Mouse (Mus musculus) erythroblast, embryonic 14.5 days (primary cell): ENCODE measurements around the gene Katna1. TPM values are rescaled to one million over a fixed set of nuclear protein-coding genes. Genes with fewer than 3 reads are reported as not detected.
"Not testable (repeated sequence)": the region's sequence is repeated elsewhere in the genome, so short reads cannot be mapped to it uniquely, and the experiment has no call there.

ENCODE experiments used
- H3K27me3 ChIP-seq: 2 replicates; pipeline ENCODE4 v1.6.1; 2012; ENCODE audit warnings: inconsistent platforms; ENCODE audit not compliant: control insufficient read depth
- H3K36me3 ChIP-seq: 2 replicates; pipeline ENCODE4 v1.6.1; 2012; ENCODE audit warnings: mild to moderate bottlenecking, inconsistent platforms; ENCODE audit not compliant: control insufficient read depth
- H3K4me1 ChIP-seq: 2 replicates; pipeline ENCODE4 v1.6.1; 2012; ENCODE audit warnings: inconsistent platforms; ENCODE audit not compliant: control insufficient read depth
- H3K4me3 ChIP-seq: replicated peaks from 2 replicates; pipeline ENCODE3; 2012; ENCODE audit warnings: moderate library complexity, mild to moderate bottlenecking, inconsistent platforms
- H3K9me3 ChIP-seq: 2 replicates; pipeline ENCODE4 v1.6.1; 2012; ENCODE audit warnings: low read length, inconsistent platforms, mixed read lengths; ENCODE audit not compliant: control insufficient read depth
- GATA1 ChIP-seq: IDR thresholded peaks from 2 replicates; pipeline ENCODE4 v1.6.1; 2012; ENCODE audit warnings: low read length, inconsistent platforms, mixed read lengths
- TAL1 ChIP-seq: IDR thresholded peaks from 3 replicates; pipeline ENCODE4 v1.6.1; 2012; ENCODE audit warnings: low read length, inconsistent platforms, mixed read lengths
- polyA plus RNA-seq: library from polyadenylated mRNA; stranded (reverse); fragments of >175 nt; gene quantifications from 2 replicates; pipeline ENCODE4 v1.2.3, GENCODE M21; 2012

The Katna1 gene
- polyA plus RNA-seq, 1 experiment, result 0.23 TPM

- no peaks in the 10 kb centered on the region for H3K27me3 ChIP-seq
- no peak overlapping the region for H3K4me3 ChIP-seq
- TF ChIP-seq GATA1, result no peak
- no peak for TF ChIP-seq TAL1
- H3K4me1 ChIP-seq, result no peaks in the 10 kb centered on the region
- H3K9me3 ChIP-seq, result no peaks in the 10 kb centered on the region
- peaks cover 79% of the 10 kb centered on the region for H3K36me3 ChIP-seq
Observed at GRCm38 (mm10) chr10:7712506-7712905, 13.3 kb upstream of the Katna1 start.

DNA sequence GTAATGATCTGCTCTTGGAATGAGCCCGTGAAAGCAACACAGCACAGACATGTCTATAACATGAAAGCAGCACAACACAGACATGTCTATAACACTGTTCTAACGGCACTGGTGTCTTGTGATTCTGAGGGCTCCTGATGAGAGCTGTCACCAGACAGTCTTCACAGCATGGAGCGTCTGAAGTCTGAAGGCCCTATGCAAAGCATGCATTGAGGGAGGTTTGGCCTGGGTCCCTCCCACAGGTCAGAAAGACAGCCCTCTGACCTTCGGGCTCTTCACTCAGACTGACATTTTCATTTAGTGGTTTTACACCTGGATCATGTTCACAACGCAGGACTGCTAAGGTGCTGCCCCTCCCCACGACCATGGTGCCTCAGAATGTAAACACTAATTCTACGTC lies 10.7 kb upstream of the Katna1 start:
- Histone ChIP-seq H3K9me3 (no peaks in the 10 kb centered on the region), H3K4me3 (no peak overlapping the region), H3K27me3 (no peaks in the 10 kb centered on the region), H3K4me1 (no peaks in the 10 kb centered on the region), H3K36me3 (peaks cover 65% of the 10 kb centered on the region)
- TF ChIP-seq TAL1 (no peak), GATA1 (no peak)

DNA sequence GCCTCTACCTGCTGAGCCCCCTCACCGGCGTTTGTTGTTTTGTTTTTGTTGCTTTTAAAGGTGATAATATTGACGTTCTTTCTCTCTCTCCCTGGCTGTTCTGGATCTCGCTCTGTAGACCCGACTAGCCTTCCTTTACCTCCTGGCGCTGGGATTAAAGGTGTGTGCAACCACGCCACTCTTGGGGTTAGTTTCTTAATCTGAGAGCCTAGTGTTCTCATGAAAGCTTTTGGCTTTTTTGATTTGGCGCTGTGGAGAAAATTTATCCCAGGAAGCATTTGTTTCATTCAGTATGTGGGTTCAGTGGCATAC lies 657 bp downstream of the Katna1 start:
- no peak for TF ChIP-seq GATA1
- TF ChIP-seq TAL1, result no peak
- no peaks in the 10 kb centered on the region for H3K9me3 ChIP-seq

DNA sequence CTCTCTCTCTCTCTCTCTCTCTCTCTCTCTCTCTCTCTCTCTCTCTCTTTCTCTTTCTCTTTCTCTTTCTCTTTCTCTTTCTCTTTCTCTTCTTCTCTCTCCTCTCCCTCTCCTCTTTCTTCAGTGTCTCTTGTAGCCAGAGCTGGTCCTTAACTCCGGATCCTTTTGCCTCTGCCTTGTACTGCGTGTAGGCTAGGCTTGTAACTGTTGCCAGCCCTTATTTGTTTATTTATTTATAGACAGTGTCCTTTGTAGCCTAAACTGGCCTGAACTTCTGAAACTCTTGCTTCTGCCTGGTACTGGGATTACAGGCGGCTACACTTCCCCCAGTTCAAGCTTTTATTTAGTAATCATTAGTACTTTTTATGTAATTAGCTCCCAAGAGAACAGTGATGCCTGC lies 1.2 kb downstream of the Katna1 start:
- no peak for TF ChIP-seq GATA1
- H3K27me3 ChIP-seq, result no peaks in the 10 kb centered on the region
- peaks cover 19% of the 10 kb centered on the region for H3K4me1 ChIP-seq
- no peaks in the 10 kb centered on the region for H3K36me3 ChIP-seq
- H3K4me3 ChIP-seq, result peak overlapping the region; percentile 63
- no peaks in the 10 kb centered on the region for H3K9me3 ChIP-seq

More for the DNA sequence above, 657 bp downstream of the Katna1 start:
- peak overlapping the region; percentile 63 for H3K4me3 ChIP-seq
- no peaks in the 10 kb centered on the region for H3K27me3 ChIP-seq
- no peaks in the 10 kb centered on the region for H3K36me3 ChIP-seq
- peaks cover 19% of the 10 kb centered on the region for H3K4me1 ChIP-seq

DNA sequence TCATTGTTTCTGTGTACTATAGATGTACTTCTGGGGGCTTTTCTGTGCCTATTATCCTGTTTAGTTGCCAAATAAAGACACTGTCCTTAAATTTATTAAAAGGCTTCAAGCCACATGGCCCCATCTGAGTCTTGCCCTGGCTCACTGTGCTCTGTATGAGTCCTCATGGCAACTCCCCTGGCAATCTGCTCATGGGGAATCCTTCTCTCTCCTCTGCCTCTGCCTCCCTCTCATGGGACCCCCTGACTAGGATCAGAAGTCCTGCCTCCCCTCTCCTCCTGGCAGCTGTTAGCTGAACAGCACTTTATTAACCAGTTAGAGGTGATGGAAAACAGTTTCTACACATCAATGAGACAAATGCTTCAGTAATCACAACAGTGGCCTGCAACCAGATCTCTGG lies 5.8 kb downstream of the Katna1 start:
- no peak overlapping the region for H3K4me3 ChIP-seq
- H3K9me3 ChIP-seq, result no peaks in the 10 kb centered on the region
- H3K27me3 ChIP-seq, result no peaks in the 10 kb centered on the region
- H3K4me1 ChIP-seq, result peaks cover 20% of the 10 kb centered on the region
- TF ChIP-seq GATA1 (no peak), TAL1 (no peak)
- H3K36me3 ChIP-seq, result no peaks in the 10 kb centered on the region

- Histone ChIP-seq H3K9me3 (no peaks in the 10 kb centered on the region), H3K27me3 (no peaks in the 10 kb centered on the region), H3K4me1 (peaks cover 23% of the 10 kb centered on the region), H3K4me3 (no peak overlapping the region), H3K36me3 (peaks cover 15% of the 10 kb centered on the region)
- no peak for TF ChIP-seq TAL1
- TF ChIP-seq GATA1, result no peak
Observed at GRCm38 (mm10) chr10:7737122-7737521, 11.3 kb downstream of the Katna1 start.

DNA sequence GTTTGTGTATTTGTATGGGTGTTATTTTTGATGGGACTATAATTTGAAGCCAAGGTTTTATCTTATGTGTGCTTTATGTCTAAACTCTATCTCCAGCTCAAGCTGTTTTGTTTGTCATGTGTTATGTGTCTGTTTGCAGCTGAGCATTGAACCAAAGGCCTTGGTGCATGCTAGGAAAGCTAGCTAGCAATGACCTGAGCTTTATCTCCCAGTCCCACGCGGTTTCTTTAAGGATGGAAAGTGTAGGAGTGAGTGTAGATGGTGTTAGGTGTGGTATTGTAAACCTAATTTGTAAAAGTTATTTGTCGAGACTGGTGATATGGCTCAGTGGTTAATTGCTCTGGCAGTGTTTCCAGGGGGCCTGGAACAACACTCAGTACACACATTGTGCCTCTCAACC lies 12.1 kb downstream of the Katna1 start:
- H3K9me3 ChIP-seq, result no peaks in the 10 kb centered on the region
- no peaks in the 10 kb centered on the region for H3K27me3 ChIP-seq
- peaks cover 23% of the 10 kb centered on the region for H3K4me1 ChIP-seq
- H3K36me3 ChIP-seq, result peaks cover 20% of the 10 kb centered on the region
- no peak for TF ChIP-seq TAL1
- TF ChIP-seq GATA1, result no peak
- H3K4me3 ChIP-seq, result no peak overlapping the region

GRCm38 (mm10) chr10:7745528-7745927 lies 19.7 kb downstream of the Katna1 start:
- not testable (repeated sequence) for H3K9me3 ChIP-seq, H3K27me3 ChIP-seq, H3K4me3 ChIP-seq, H3K4me1 ChIP-seq
- peaks cover 66% of the 10 kb centered on the region for H3K36me3 ChIP-seq

DNA sequence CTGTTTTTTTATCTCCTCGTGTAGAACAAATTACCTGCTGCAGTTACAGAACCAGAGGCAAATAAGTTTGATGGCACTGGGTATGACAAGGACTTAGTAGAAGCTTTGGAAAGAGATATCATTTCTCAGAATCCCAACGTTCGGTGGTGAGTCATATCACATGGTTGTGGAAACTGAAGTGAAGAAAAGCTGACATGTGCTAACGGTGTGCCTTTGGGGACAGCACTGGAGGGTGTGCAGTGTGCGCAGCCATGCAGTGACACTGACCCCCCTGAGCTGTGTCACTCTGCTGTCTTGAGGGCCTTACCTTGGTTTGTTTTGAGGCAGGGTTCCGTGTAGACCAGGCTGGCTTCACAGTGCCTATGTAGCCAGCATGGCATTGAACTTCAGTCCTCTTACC lies 23.0 kb downstream of the Katna1 start:
- H3K36me3 ChIP-seq, result peaks cover 64% of the 10 kb centered on the region
- TF ChIP-seq GATA1, result no peak
- no peak for TF ChIP-seq TAL1

DNA sequence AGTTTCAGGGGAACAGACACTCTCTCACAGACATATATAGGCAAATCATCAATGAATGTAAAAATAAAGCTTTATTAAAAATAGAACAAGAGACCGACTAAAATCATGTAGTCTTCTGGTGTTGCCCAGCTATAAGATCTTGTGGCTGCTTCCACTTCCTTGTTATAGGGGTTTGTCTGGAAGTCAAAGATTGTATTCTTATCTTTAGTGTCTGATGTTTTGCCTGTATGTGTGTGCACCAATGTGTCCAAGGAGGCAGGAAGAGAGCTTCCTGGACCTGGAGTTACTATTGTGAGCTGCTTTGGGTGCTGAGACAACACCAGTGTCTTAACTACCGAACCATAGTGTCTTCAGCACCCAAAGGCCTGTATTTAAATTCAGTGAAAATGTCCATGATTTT lies 31.7 kb downstream of the Katna1 start:
- Histone ChIP-seq H3K4me1 (peaks cover 3% of the 10 kb centered on the region), H3K4me3 (no peak overlapping the region), H3K36me3 (peaks cover 63% of the 10 kb centered on the region), H3K27me3 (no peaks in the 10 kb centered on the region), H3K9me3 (no peaks in the 10 kb centered on the region)
- TF ChIP-seq GATA1 (no peak), TAL1 (no peak)

More for the DNA sequence above, 23.0 kb downstream of the Katna1 start:
- no peak overlapping the region for H3K4me3 ChIP-seq
- H3K4me1 ChIP-seq, result no peaks in the 10 kb centered on the region; the same call in 1 of the 2 replicates
- no peaks in the 10 kb centered on the region for H3K9me3 ChIP-seq
- H3K27me3 ChIP-seq, result no peaks in the 10 kb centered on the region

- Histone ChIP-seq H3K9me3 (no peaks in the 10 kb centered on the region), H3K36me3 (peaks cover 92% of the 10 kb centered on the region), H3K4me3 (no peak overlapping the region), H3K4me1 (no peaks in the 10 kb centered on the region), H3K27me3 (no peaks in the 10 kb centered on the region)
- TF ChIP-seq TAL1 (no peak), GATA1 (no peak)
Observed at GRCm38 (mm10) chr10:7772346-7772745, 46.5 kb downstream of the Katna1 start.
